10 mouse cellular contexts compared by ENCODE assay signal in genomic region chr2:103700514-103700913, GRCm38 (mm10).
DNase-seq lines count a peak whose midpoint lies in the region; ATAC-seq and TF ChIP-seq lines count a peak whose summit lies in the region.
"Had no signal": no experiment of that assay in that cellular context is flagged by ENCODE, and none has a peak within 500 bp of the region (broad histone marks: within the 10 kb centered on the region; RNA-seq: fewer than 3 reads in every experiment).

No protein-coding gene starts in this region.

- H3K27ac ChIP-seq in heart, postnatal 0 days (ENCODE audit: low read depth): no peak overlapping the region
- no peak overlapping the region for H3K27ac ChIP-seq in neural tube, embryonic 11.5 days (ENCODE audit: low read depth, low read length)

- 0 out of 2 replicates have a peak, but pooled peaks have one; percentile 31 for ATAC-seq in heart, postnatal 0 days (ENCODE audit: insufficient read depth, low read depth)
- no peak for ATAC-seq in neural tube, embryonic 11.5 days (ENCODE audit: insufficient read depth, low FRiP score, low TSS enrichment)
- 0 out of 2 replicates have a peak, but pooled peaks have one; percentile 25 for ATAC-seq in megakaryocyte, adult 5-6 weeks (ENCODE audit: poor library complexity, severe bottlenecking)
- no peak for ATAC-seq in megakaryocyte progenitor cell, adult 5-6 weeks (replicated peaks; ENCODE audit: poor library complexity)

- TF ChIP-seq CTCF in heart, postnatal 0 days (IDR thresholded peaks at IDR 0.05; ENCODE audit: low read depth): peak; percentile 35

- no peaks in the 10 kb centered on the region for H3K27me3 ChIP-seq in heart, postnatal 0 days (ENCODE audit: control insufficient read depth, insufficient read depth, low read length)
- no peaks in the 10 kb centered on the region for H3K27me3 ChIP-seq in neural tube, embryonic 11.5 days (ENCODE audit: control insufficient read depth, insufficient read depth, low read length)

- 74% methylated on average over 12 of the region's 12 CpGs for WGBS in heart, postnatal 0 days
- 86% methylated on average over 12 of the region's 12 CpGs for WGBS in neural tube, embryonic 11.5 days

- no peak for TF ChIP-seq EP300 in heart, postnatal 0 days (IDR thresholded peaks at IDR 0.05; ENCODE audit: low read depth)

- no peak overlapping the region for H3K4me3 ChIP-seq in heart, postnatal 0 days (ENCODE audit: low read depth, low read length)
- H3K4me3 ChIP-seq in neural tube, embryonic 11.5 days (ENCODE audit: low read depth, low read length): no peak overlapping the region

- no peak for DNase-seq in heart, postnatal 0 days (ENCODE audit: low spot score)
- no peak for DNase-seq in heart, adult 18-20 months
- DNase-seq in neural tube, embryonic 11.5 days (ENCODE audit: low spot score): peak; percentile 34
- DNase-seq in neural tube, embryonic 10.5 days (ENCODE audit: extremely low spot score, low spot score): no peak
- DNase-seq in frontal cortex, postnatal 25 days (ENCODE audit: low spot score in 2 of 2): no peak
- DNase-seq: adrenal gland, postnatal 14 days; cerebellum, postnatal 14 days; kidney, adult 11 months had no signal

- no peak overlapping the region for H3K9ac ChIP-seq in heart, postnatal 0 days (replicated peaks; ENCODE audit: low read depth, low read length)
- H3K9ac ChIP-seq in neural tube, embryonic 11.5 days (ENCODE audit: low read length): no peak overlapping the region

- H3K4me2 ChIP-seq in heart, postnatal 0 days (ENCODE audit: low read depth, low read length): no peak overlapping the region
- no peak overlapping the region for H3K4me2 ChIP-seq in neural tube, embryonic 11.5 days (ENCODE audit: low read depth)

- no peaks in the 10 kb centered on the region for H3K9me3 ChIP-seq in heart, postnatal 0 days (replicated peaks; ENCODE audit: control insufficient read depth, low read length)
- H3K9me3 ChIP-seq in neural tube, embryonic 11.5 days (ENCODE audit: control insufficient read depth, low read length): no peaks in the 10 kb centered on the region

- H3K36me3 ChIP-seq in heart, postnatal 0 days (replicated peaks; ENCODE audit: control insufficient read depth, insufficient read depth, low read length): peaks cover 46% of the 10 kb centered on the region
- H3K36me3 ChIP-seq in neural tube, embryonic 11.5 days (ENCODE audit: control insufficient read depth, insufficient read depth, low read length): no peaks in the 10 kb centered on the region

- H3K4me1 ChIP-seq in heart, postnatal 0 days (ENCODE audit: control insufficient read depth, insufficient read depth): 0 out of 2 replicates have a peak, but pooled peaks cover 5% of the 10 kb centered on the region
- H3K4me1 ChIP-seq in neural tube, embryonic 11.5 days (ENCODE audit: control insufficient read depth, insufficient read depth, low read length): no peaks in the 10 kb centered on the region

Comparison
In these comparisons a context has a peak if more than half of its experiments do, and no peak if none do; other contexts are left out.
1. ATAC-seq: peak in heart, postnatal 0 days (single experiment) and megakaryocyte, adult 5-6 weeks (single experiment); none in neural tube, embryonic 11.5 days (single experiment) and megakaryocyte progenitor cell, adult 5-6 weeks (single experiment).